Mouse (Mus musculus) lung, adult 2 months (tissue): ENCODE results near the gene Tmcc3.

Source experiments
- CTCF ChIP-seq: fragments of 200-500 bp; IDR thresholded peaks from 2 replicates; pipeline ENCODE4 v1.5.1; 2011; ENCODE audit warnings: mild to moderate bottlenecking, low read length, control low read depth; ENCODE audit not compliant: insufficient read depth
- POLR2A ChIP-seq: fragments of 200-500 bp; IDR thresholded peaks from 2 replicates; pipeline ENCODE4 v1.6.1; 2011; ENCODE audit warnings: low read depth, mild to moderate bottlenecking, control low read depth, low read length, borderline replicate concordance; ENCODE audit errors: extremely low read depth

- TF ChIP-seq CTCF, result no peak
- TF ChIP-seq POLR2A, result no peak
Observed at GRCm38 (mm10) chr10:94417643-94418042, 105.9 kb downstream of the Tmcc3 start.
